Comparison of ENCODE assay signal across 8 mouse cellular contexts in genomic region chr2:167782231-167782999, GRCm38 (mm10).
DNase-seq lines count a peak whose midpoint lies in the region; ATAC-seq lines count a peak whose summit lies in the region.

No protein-coding gene starts in this region.

- no peak for DNase-seq in lung, adult 18-20 months
- peak; percentile 32 for DNase-seq in forebrain, embryonic 14.5 days (ENCODE audit: low spot score)
- peak; percentile 30 to 92 for DNase-seq in left cerebral cortex, adult 8-10 months (ENCODE audit: low spot score in 2 of 2)
- DNase-seq in right cerebral cortex, postnatal 36 days (ENCODE audit: low spot score in 2 of 2) = peak; percentile 84 to 89
- no peak for DNase-seq in T-cell, adult 2 months (ENCODE audit: low spot score)
- no peak for DNase-seq in midbrain, embryonic 11.5 days (ENCODE audit: low spot score, missing footprints)

- H3K4me3 ChIP-seq in lung, embryonic 16.5 days (ENCODE audit: low read length) = 0 out of 2 replicates have a peak overlapping the region, but pooled peaks have one; percentile 16
- H3K4me3 ChIP-seq in forebrain, embryonic 14.5 days (ENCODE audit: low read depth, low read length) = no peak overlapping the region
- H3K4me3 ChIP-seq in midbrain, embryonic 11.5 days (ENCODE audit: low read depth, low read length) = no peak overlapping the region

- peak; percentile 20; the same call in 1 of the 2 replicates for ATAC-seq in lung, embryonic 16.5 days (ENCODE audit: low read depth)
- ATAC-seq in forebrain, embryonic 14.5 days = peak; percentile 42; the same call in 1 of the 2 replicates
- ATAC-seq in megakaryocyte, adult 5-6 weeks (ENCODE audit: poor library complexity, severe bottlenecking) = no peak
- no peak for ATAC-seq in midbrain, embryonic 11.5 days (ENCODE audit: low FRiP score)

- H3K27ac ChIP-seq in lung, embryonic 16.5 days (ENCODE audit: low read length) = peak overlapping the region; percentile 95
- no peak overlapping the region for H3K27ac ChIP-seq in forebrain, embryonic 14.5 days (ENCODE audit: low read depth, low read length)
- H3K27ac ChIP-seq in midbrain, embryonic 11.5 days (ENCODE audit: low read depth, low read length) = no peak overlapping the region

- no peaks in the 10 kb centered on the region for H3K27me3 ChIP-seq in lung, embryonic 16.5 days (ENCODE audit: control insufficient read depth, insufficient read depth, low read depth, low read length)
- no peaks in the 10 kb centered on the region for H3K27me3 ChIP-seq in forebrain, embryonic 14.5 days (replicated peaks; ENCODE audit: control insufficient read depth, insufficient read depth, low read length)
- H3K27me3 ChIP-seq in midbrain, embryonic 11.5 days (ENCODE audit: control insufficient read depth, insufficient read depth, low read length) = no peaks in the 10 kb centered on the region

- H3K9ac ChIP-seq in lung, embryonic 16.5 days (ENCODE audit: low read length) = peak overlapping the region; percentile 23
- no peak overlapping the region for H3K9ac ChIP-seq in forebrain, embryonic 14.5 days (ENCODE audit: low read length)
- H3K9ac ChIP-seq in midbrain, embryonic 11.5 days (ENCODE audit: low read length) = no peak overlapping the region

- H3K4me2 ChIP-seq in lung, embryonic 16.5 days (ENCODE audit: low read depth, low read length) = peak overlapping the region; percentile 42
- H3K4me2 ChIP-seq in forebrain, embryonic 14.5 days (ENCODE audit: low read length) = no peak overlapping the region
- H3K4me2 ChIP-seq in midbrain, embryonic 11.5 days = no peak overlapping the region

- H3K4me1 ChIP-seq in lung, embryonic 16.5 days (replicated peaks; ENCODE audit: control insufficient read depth, insufficient read depth, low read length) = peaks cover 55% of the 10 kb centered on the region
- H3K4me1 ChIP-seq in forebrain, embryonic 14.5 days (ENCODE audit: control insufficient read depth, insufficient read depth, low read length) = peaks cover 5% of the 10 kb centered on the region
- peaks cover 13% of the 10 kb centered on the region; the same call in 1 of the 2 replicates for H3K4me1 ChIP-seq in midbrain, embryonic 11.5 days (ENCODE audit: control insufficient read depth, insufficient read depth, low read length)

- no peaks in the 10 kb centered on the region for H3K36me3 ChIP-seq in lung, embryonic 16.5 days (ENCODE audit: control insufficient read depth, insufficient read depth, low read length)
- no peaks in the 10 kb centered on the region for H3K36me3 ChIP-seq in forebrain, embryonic 14.5 days (ENCODE audit: control insufficient read depth, insufficient read depth, low read length)
- no peaks in the 10 kb centered on the region for H3K36me3 ChIP-seq in midbrain, embryonic 11.5 days (ENCODE audit: control insufficient read depth, insufficient read depth, low read length)

- WGBS in lung, embryonic 16.5 days = 28% methylated on average over 27 of the region's 27 CpGs
- WGBS in forebrain, embryonic 14.5 days = 29% methylated on average over 27 of the region's 27 CpGs
- 31% methylated on average over 27 of the region's 27 CpGs for WGBS in midbrain, embryonic 11.5 days

- no peaks in the 10 kb centered on the region for H3K9me3 ChIP-seq in lung, embryonic 16.5 days (ENCODE audit: control insufficient read depth, low read length)
- H3K9me3 ChIP-seq in forebrain, embryonic 14.5 days (replicated peaks; ENCODE audit: control insufficient read depth, low read length) = no peaks in the 10 kb centered on the region
- H3K9me3 ChIP-seq in midbrain, embryonic 11.5 days (ENCODE audit: control insufficient read depth, low read length) = no peaks in the 10 kb centered on the region

Comparison
In these comparisons a context has a peak if more than half of its experiments do, and no peak if none do; other contexts are left out.
1. ATAC-seq: peak in lung, embryonic 16.5 days (single experiment) and forebrain, embryonic 14.5 days (single experiment); none in megakaryocyte, adult 5-6 weeks (single experiment) and midbrain, embryonic 11.5 days (single experiment).
2. DNase-seq: peak in forebrain, embryonic 14.5 days (single experiment), left cerebral cortex, adult 8-10 months (2 of 2) and right cerebral cortex, postnatal 36 days (2 of 2); none in lung, adult 18-20 months (0 of 2), T-cell, adult 2 months (single experiment) and midbrain, embryonic 11.5 days (single experiment).